Mouse (Mus musculus): ENCODE results near the gene Shmt1. TPM values are rescaled to one million over a fixed set of nuclear protein-coding genes. Genes with fewer than 3 reads are reported as not detected.
A peak's percentile ranks its signal among the peaks of the same experiment; 100 is the strongest.
"Not testable (repeated sequence)": the region's sequence is repeated elsewhere in the genome, so short reads cannot be mapped to it uniquely, and the experiment has no call there.

The Shmt1 gene
- total RNA-seq (2014; fragmentation: Nextera tagmentation) (49.9 and 84.1 TPM in 2 replicates), total RNA-seq (2017) (135 and 162 TPM in 2 replicates)

GRCm38 (mm10) chr11:60811618-60812017 lies at the start of gene Shmt1:
TSS of gene Shmt1 (minus strand) at chr11:60811718.
- ATAC-seq (replicated peaks; ENCODE audit: poor library complexity, severe bottlenecking) = not testable (repeated sequence)

- ATAC-seq (replicated peaks; ENCODE audit: poor library complexity, severe bottlenecking) = no peak
Measured at GRCm38 (mm10) chr11:60856587-60856986, 45.1 kb upstream of the Shmt1 start.

DNA sequence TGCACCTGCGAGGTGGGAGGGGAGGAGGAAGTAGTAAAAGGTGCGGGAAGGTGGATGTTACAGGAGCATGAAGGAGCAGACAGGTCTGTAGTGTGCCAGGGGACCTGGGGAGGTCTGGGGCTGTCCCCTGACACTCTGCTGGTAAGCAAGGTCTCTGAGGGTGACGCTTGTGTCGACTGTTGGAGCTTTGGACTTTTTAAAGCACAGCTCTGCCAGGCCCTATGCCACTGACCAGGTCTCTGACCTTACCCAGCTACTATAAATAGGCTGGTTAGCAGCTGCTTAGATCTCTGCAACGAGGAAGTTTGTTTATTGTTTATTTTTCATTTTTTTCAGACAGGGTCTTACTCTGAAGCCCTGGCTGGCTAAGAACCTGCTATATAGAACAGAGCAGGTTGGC lies 33.9 kb upstream of the Shmt1 start:
- ATAC-seq (replicated peaks; ENCODE audit: poor library complexity, severe bottlenecking) = no peak

- ATAC-seq (replicated peaks; ENCODE audit: poor library complexity, severe bottlenecking) = no peak
Measured at GRCm38 (mm10) chr11:60843412-60843811, 31.9 kb upstream of the Shmt1 start.

GRCm38 (mm10) chr11:60841467-60842200 lies 30.1 kb upstream of the Shmt1 start:
- ATAC-seq (replicated peaks; ENCODE audit: poor library complexity, severe bottlenecking) = peak; percentile 43

DNA sequence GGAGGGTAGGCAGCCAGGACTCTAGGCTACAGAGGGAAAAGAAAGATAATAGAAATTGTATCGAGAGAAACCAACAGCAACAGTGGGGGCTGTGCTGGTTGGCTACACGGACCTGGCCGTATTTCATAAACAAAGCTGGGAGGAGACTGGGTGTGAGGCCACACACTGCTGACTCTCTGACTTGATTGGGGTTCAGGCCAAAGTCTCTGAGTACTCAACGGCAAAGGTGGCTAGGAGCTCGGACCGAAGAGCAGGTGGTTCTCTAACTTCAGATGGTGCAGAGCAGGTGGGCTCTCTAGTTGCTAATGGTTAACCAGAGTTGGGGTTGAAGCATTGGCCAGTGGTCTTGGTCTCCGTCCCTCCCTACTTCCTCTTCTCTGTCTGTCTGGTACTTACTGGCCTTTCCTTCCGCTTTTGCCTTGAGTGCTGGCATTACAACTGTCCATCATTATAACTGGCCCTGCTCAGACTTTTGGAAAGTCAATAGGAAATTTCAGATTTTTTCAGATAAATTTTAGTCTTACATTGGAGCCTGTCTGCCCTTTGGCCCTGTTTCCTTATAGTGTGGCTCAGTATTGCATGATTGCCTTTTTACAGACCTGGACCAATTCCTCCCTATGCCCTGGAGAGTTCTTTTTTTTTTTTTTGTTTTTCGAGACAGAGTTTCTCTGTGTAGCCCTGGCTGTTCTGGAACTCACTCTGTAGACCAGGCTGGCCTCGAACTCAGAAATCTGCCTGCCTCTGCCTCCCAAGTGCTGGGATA lies 26.3 kb upstream of the Shmt1 start:
- peak; percentile 65 for ATAC-seq (replicated peaks; ENCODE audit: poor library complexity, severe bottlenecking)

GRCm38 (mm10) chr11:60836897-60837296 lies 25.4 kb upstream of the Shmt1 start:
- no peak for ATAC-seq (replicated peaks; ENCODE audit: poor library complexity, severe bottlenecking)

GRCm38 (mm10) chr11:60830433-60831052 lies 19.0 kb upstream of the Shmt1 start, which contains the start of gene Dhrs7b:
TSS of gene Dhrs7b (plus strand) at chr11:60830631.
- ATAC-seq (replicated peaks; ENCODE audit: poor library complexity, severe bottlenecking) = peak; percentile 88

GRCm38 (mm10) chr11:60828903-60829302 lies 17.4 kb upstream of the Shmt1 start:
- ATAC-seq (replicated peaks; ENCODE audit: poor library complexity, severe bottlenecking) = no peak

DNA sequence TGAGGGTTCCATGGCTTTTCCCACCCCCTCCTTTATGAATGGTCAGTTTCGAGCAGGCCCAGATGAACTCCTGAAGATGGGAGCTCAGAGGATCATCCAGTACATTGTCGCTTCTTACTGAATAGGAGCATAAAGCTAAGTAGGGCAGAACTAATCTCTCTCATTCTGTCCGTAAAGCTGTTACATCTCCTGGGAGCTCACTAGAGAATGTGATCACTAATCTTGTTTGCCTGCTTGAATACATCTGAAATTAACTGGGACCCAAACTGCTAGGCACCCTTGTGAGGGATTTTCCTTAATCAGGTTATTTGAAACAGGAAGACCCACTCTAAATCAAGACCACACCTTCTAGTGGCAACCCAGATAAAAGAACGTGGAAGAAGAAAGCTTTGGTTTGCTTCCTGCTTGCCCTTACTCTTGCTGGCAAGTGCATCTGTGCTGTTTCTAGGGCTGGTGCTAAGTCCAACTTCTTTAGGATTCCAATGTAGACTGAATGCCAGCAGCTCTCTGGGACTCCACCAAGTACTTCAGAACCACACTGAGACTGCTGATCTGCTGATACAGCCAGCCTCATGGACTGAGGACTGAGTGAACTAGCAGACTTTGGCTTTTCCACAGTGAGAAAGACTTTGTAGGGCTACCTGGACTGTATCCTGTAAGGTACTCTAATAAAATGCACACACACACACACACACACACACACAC lies 15.9 kb upstream of the Shmt1 start:
- ATAC-seq (replicated peaks; ENCODE audit: poor library complexity, severe bottlenecking) = no peak

GRCm38 (mm10) chr11:60826700-60827099 lies 15.2 kb upstream of the Shmt1 start:
- ATAC-seq (replicated peaks; ENCODE audit: poor library complexity, severe bottlenecking) = peak; percentile 58

DNA sequence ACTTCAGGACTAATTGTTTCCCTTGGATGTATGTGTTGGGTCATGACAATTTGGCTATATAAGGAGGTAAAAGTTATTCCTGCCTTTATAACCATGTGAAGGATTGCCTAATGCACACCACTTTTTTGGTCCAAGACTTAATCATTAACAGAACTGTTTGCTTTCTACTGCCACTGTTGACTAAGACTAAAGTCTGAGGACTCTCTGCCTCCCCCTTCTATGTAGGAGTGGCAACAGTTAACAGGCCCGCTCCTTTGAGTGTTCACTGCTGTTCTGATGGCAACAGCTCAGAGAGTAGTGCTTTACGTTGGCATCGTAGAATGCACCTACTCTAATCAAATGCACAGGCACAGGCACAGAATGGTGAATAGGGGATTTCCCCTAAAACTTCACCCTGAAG lies 13.7 kb upstream of the Shmt1 start:
- ATAC-seq (replicated peaks; ENCODE audit: poor library complexity, severe bottlenecking) = no peak

DNA sequence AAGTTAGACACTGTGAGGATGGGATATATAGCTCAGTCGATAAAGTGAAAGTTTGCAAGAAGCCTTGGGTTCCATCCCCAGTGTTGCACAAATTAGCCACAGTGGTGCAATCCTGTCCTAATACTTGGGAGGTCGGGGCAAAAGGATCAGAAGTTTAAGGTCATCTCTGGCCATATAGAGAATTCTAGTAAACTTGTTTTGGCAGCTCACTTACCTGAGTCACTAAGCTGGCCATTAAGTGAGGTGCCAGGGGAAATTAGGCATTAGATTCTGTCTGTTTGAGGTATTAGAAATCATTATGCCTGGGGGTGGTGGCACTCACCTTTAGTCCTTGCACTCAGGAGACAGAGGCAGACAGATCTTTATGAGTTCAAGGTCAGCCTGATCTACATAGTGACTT lies 12.3 kb upstream of the Shmt1 start:
- 0 out of 2 replicates have a peak, but pooled peaks have one; percentile 24 for ATAC-seq (replicated peaks; ENCODE audit: poor library complexity, severe bottlenecking)

DNA sequence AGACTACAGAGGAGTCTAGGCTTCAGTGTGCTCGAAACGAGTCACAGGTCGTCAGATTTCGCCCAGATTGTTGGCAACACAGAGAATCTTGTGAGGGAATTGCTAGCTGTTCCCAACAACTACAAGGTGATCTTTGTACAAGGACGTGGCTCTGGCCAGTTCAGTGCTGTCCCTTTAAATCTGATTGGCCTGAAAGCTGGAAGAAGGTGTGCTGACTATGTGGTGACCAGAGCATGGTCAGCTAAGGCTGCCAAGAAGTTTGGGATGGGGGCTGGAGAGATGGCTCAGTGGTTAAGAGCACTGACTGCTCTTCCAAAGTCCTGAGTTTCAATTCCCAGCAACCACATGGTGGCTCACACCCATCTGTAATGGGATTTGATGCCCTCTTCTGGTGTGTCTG lies 4.9 kb upstream of the Shmt1 start:
- no peak for ATAC-seq (replicated peaks; ENCODE audit: poor library complexity, severe bottlenecking)

DNA sequence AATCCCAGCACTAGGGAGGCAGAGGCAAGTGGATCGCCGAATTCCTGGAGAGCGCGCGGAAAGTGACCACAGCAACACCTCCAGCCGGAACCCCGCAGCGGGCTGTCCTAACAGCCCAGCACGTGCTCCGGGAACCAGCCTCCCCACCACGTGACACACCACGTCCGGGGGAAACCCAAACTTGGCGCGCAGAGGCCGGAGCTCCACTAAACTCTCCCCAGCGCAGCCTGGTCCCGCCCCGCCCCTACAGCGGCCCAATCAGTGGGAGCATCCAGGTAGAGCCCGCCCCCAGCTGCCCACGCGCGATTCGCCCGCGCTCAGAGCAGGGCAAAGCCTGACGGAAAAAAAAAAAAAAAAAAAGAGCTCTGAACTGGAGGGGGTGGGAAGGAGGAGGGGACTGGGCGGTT lies 461 bp downstream of the Shmt1 start:
- ATAC-seq (replicated peaks; ENCODE audit: poor library complexity, severe bottlenecking) = peak; percentile 100

DNA sequence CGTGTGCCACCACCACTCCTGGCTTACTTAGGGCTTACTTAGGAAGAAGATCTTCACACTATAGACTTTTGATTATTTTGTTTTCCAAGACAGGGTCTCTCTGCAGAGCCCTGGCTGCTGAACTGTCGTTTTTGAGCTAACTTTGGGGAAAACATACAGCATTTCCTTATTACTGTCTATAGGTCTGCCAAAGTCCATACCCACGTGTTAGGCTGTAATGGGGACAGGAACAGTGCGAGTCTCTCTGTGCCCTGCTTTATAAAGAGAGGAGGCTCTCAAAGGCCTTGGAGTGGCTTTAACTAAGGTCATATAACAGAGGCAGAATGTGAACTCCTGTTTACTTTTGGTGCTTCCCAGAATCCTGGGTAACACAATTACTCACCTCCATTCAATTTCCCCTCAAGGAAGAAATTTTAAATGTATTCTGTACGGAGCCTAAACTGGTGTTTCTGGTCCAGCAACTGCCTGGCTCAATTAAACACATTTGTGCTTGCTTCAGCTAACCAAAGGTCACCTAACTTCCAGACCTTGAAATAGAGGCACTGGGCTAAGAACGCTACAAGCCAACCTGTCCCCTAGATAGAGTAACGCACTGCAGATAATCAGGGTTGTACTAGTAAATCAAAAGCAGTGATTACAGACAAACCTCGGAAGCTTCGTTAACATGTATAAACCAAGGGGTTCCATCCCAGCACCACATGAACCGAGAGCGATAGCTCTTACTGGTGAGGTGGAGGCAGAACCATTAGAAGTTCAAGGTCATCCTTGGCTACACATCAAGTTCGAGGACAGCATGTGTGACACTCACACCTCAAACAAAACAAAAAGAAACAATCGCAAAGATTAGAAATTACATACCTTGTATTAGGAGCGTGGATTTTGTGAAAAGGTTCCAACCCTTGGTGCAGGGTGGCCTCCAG lies 1.2 kb downstream of the Shmt1 start:
- no peak for ATAC-seq (replicated peaks; ENCODE audit: poor library complexity, severe bottlenecking)

DNA sequence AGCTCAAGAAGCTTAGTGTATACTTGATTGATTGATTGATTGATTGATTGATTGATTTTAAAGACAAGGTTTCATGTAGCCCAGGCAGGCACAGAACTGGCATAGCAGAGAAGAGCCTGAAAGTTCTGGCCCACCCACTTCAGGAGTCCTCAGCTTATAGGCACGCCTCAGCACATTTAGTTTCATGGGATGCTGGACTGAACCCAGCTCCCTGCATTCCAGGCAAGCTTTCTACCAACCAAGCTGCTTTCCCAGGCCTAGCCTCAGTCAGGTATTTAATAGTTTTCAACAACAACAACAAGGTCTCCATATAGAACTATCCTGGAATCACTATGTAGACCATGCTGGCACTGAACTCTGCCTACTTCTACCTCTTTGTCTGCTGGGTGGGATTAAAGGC lies 2.0 kb downstream of the Shmt1 start:
- ATAC-seq (replicated peaks; ENCODE audit: poor library complexity, severe bottlenecking) = no peak

- no peak for ATAC-seq (replicated peaks; ENCODE audit: poor library complexity, severe bottlenecking)
Measured at GRCm38 (mm10) chr11:60808286-60809070, 3.0 kb downstream of the Shmt1 start.

- ATAC-seq (replicated peaks; ENCODE audit: poor library complexity, severe bottlenecking) = no peak
Measured at GRCm38 (mm10) chr11:60800892-60801291, 10.6 kb downstream of the Shmt1 start.

Measured in granulocyte monocyte progenitor cell, adult 5-6 weeks (primary cell).